Mouse (Mus musculus) adrenal gland, adult 8-10 months (tissue): ENCODE measurements around the gene Atcay. TPM values are rescaled to one million over a fixed set of nuclear protein-coding genes. Genes with fewer than 3 reads are reported as not detected.
"Not testable (repeated sequence)": the region's sequence is repeated elsewhere in the genome, so short reads cannot be mapped to it uniquely, and the experiment has no call there.

Experiments used
- DNase-seq: peaks from one replicate; pipeline ENCODE4 v3.0.0; 2022
- total RNA-seq, 4 experiments: library from RNA; stranded (reverse); gene quantifications; 2 replicates each; pipeline ENCODE4 v1.2.4; 2022

The Atcay gene
- total RNA-seq, 4 experiments from 2014 or later = 3.8 to 6.4 (median 4.4) TPM

DNA sequence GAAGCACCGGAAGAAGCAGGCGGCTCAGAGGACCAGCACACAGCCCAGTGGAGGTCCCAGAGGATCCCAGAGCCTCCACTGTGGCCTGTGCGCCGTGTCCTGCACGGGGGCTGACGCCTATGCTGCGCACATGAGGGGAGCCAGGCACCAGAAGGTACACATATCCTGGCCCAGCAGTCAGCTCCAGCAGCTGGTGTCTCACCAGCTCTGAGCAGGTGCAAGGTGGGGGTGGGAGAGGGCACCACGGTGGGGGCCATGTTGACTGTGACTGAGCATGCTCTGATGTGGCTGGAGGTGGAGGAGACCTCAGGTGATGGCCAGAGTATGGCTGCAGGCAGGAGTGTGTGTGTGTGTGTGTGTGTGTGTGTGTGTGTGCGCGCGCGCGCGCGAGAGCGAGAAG is 11.4 kb upstream of the Atcay start:
- DNase-seq = no peak

DNA sequence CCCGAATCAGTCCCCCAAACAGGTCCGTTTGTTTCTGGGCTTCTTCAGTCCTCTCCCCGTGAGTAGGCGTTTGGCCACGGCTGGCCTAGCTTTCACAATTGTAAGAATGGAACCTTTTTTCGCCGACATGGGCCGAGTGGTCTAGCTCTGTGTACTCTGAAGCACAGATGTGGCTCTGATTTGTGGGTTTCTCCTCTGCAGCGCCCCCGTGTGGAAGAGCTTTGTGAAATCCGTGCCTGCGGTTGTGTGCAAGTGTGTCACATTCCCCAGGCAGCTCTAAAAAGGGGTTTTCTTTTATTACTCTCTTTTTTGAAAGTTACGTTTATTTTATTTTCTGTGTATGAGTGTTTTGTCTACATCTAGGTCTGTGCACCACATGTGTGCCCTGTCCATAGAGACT is 10.2 kb upstream of the Atcay start:
- DNase-seq = peak; percentile 20

DNA sequence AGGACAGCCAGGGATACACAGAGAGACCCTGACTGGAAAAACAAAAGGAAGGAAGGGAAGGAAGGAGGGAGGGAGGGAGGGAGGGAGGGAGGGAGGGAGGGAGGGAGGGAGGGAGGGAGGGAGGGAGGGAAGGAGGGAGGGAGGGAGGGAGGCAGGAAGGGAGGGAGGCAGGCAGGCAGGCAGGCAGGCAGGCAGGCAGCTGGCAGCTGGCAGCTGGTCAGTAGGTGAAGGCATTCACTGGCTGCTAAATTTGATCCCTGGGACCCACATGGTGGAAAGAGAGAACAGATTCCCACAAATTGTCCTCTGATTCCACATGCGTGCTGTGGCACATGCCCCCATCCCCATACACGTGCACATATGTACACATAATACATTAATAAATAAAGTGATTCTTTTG is 8.0 kb upstream of the Atcay start:
- DNase-seq = no peak

DNA sequence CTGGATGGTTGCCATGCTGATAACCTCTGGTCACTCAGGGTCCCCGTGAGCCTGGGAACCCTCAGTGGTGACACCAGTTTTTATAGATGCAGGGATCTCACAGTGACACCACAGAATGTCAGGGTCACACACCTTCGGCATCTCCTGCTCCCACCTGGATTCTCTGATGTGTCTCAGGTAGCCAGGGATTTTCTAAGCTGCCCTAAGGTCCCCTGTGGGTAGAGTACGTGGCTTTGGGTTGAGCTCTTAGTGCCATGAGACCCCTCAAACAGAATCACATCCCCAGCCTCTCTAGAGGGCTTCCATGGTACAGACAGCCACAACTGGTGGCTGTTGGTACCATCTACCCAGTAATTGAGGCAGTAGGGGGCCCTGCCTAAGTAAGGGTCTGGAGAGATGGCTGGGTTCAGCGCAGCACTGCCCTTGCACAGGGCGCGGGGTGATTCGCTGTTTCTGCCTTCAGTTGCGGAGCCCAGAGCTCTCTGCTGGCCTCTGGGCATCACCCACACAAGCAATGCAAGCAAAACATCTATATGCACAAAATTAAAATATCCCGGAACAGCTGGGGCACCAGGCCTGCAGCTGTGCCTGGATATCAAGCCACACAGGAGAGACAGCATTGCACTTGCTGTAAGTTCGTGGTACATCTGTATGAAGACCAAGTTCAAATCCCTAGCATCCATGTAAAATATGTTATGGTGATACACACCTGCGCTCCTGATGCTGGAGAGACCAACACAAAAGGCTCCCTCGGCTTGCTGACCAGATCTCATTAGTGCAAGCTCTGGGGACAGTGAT is 6.0 kb upstream of the Atcay start:
- DNase-seq = no peak

DNA sequence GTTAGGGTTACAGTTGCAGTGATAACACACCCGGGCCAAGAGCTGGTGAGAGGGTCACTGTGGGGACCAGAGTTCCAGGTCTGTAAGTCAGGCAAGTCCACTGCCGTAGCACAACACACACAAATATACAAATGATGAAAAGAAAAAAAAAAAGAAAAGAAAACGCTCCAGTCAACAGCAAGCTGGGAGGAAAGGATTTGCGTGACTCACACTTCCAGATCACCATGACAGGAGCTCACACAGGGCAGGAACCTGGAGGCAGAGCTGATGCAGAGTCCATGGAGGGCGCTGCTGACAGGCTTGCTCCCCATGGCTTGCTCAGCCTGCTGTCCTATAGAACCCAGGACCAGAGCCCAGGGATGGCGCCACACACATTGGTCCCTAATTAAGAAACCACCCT is 3.6 kb upstream of the Atcay start:
- DNase-seq = no peak

DNA sequence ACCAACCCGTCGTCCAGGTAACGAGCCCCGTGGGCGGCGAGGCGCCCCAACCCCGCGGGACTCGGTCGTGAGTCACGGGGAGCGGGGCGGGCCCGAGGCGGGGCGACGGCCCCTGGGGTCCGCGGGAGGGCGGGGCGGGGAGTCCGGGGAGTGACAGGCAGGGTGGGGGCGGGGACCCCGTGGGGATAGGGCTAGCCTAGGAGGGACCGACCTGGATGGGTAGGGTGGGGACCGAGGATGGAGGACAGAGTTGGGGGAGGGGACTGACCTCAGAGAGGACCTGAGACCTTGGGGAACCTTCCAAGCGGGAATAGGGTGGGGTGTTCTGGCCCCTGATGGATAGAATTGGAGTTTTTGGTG is 2.6 kb upstream of the Atcay start:
- DNase-seq = no peak

DNA sequence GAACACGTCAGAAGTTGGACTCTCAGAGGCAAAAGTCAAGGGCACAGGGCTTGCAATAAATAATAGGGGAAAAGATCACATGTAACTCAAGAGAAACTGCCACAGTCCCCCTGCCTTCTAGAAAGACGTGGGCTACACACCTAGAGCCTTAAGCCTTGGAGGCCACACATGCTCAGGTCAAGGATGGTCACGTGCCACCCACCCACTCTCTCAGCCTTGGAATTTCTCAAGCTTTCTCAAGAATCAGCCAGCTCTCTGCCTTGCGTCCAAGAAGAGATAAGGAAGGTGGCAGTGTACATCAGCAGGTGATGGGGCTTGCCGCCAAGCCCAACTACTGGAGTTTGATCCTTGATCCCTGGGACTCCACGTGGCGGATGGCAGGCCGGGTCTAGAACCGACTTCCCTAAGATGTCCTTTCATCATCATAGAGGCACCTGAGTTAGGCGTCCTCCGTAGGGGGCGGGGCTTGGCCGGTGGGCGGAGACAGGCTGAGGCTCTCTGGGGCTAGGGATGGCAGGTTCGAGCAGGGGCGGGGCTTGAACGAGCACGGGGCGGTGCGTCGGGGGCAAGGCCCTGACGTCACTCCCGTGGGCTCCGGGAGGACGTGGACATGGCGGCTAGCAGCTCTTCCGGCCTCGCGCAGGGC is 2.1 kb upstream of the Atcay start, which contains the start of gene Zfr2:
TSS of gene Zfr2 (plus strand) at position 576 of the 646 bp plus-strand sequence.
- DNase-seq = peak; percentile 91

DNA sequence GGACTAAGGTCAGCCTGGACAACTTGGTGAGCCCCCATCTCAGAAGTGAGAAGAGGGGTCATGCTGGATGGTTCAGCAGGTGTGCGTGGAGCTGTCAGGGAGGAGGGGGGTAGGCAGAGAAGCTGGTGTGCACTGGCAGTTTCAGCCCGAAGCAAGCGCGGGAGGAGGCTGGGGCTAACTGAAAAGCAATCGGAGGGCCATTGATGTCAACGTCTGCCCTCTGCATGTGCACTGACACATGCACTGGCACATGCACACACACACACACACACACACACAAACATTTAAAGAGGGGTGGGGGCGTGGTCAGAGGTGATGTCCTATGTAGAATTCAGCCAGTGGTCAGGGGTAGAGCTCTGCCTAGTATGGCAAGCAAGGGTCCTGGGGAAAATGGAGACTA is 803 bp upstream of the Atcay start:
- DNase-seq = no peak

DNA sequence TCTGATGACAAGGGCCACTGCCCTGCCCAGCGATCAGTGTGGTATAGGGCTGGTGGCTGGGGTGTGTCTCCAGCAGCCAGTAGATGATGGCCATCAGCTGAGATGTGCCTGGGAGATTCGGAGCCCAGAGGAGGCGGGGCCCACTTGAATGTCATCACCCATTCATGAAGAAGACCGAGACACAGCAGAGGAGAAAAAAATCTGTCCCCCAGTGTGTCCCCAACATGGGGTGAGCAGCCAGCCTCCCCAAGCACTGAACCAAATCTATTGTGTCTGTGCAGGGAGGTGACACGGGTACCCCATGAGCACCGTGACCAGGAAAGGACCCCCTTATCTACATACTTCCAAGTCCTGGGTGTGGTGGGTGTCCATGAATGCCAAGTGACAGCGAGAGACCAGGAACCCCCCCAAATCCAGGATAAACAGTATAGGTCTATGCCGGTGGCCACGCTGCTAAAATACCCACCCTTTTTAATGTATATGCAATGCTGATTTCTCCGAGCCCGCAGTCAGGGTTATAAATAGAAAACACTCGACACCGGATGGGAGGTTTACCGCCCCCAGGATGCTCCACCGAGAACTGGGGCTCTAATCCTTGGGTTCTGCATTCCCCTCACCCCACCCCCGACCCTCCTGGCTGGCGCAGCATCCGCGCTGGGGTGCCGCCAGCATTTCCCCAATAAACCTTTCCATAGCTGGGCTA is 747 bp downstream of the Atcay start:
- no peak for DNase-seq

DNA sequence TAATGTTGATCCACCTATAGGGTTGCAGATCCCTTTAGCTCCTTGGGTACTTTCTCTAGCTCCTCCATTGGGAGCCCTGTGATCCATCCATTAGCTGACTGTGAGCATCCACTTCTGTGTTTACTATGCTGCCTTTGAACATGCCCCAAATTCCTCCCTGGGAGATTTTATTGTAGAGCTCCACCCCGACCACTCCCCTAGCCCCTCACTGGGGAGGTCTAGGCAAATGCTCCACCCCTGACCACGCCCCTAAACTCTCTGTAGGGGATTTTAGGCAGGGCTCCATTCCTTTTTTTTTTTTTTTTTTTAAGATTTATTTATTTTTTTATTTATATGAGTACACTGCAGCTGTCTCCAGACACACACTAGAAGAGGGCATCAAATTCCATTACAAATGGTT is 6.9 kb downstream of the Atcay start:
- not testable (repeated sequence) for DNase-seq

DNA sequence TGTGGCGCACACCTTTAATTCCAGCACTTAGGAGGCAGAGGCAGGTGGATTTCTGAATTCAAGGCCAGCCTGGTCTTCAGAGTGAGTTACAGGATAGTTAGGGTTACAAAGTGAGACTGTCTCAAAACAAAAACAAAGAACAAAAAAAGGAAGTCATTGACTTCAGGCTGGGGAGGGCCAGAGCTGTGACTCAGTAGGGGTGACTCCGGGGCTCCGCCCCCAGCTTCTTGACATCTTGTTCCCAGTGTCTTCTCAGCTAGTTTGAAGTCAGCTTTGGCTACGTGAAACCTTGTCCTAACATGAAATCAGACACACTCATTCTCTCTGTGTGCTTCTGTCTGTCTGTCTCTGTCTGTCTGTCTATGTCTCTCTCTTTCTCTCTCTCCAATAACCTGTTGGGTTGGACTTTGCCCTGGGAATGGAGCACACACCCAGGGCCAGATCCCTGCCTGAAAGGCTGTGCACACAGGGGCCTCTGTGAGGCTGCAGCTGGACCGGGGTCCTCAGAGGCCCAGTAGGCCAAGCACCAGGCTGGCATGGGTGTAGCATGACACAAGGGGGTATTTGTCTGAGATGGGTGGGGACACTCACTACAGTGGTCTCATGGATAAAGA is 9.1 kb downstream of the Atcay start:
- no peak for DNase-seq

DNA sequence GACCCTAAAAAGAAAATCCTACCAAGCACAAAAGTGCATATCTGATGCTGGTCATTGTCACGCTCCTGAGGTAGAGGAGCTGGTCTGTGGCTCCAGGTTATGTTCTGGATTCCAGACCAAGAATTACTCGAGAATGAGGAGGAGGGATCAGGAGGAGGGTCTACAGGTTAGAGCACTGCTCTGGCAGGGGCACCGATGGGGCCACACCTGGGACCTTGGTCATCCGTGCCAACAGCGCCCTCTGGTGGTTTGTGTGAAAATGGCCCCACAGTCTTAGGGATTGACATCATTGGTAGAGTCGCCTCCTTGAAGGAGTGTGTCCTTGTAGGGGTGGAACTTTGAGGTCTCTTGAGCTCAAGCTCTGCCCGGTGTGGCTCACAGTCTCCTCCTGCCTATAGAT is 12.7 kb downstream of the Atcay start:
- DNase-seq = no peak

DNA sequence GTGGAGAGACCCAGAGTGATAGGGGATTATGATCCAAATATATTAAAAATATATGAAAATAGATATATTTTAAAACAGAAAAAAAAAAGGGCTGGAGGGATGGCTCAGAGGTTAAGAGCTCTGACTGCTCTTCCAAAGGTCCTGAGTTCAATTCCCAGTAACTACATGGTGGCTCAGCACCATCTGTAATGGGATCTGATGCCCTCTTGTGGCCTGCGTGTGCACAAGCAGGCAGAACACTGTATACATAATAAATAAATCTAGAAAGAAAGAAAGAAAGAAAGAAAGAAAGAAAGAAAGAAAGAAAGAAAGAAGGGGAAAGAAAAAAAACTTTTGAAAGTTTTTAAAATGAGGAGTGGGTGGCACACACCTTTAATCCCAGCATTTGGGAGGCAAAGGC is 13.4 kb downstream of the Atcay start:
- DNase-seq = not testable (repeated sequence)

DNA sequence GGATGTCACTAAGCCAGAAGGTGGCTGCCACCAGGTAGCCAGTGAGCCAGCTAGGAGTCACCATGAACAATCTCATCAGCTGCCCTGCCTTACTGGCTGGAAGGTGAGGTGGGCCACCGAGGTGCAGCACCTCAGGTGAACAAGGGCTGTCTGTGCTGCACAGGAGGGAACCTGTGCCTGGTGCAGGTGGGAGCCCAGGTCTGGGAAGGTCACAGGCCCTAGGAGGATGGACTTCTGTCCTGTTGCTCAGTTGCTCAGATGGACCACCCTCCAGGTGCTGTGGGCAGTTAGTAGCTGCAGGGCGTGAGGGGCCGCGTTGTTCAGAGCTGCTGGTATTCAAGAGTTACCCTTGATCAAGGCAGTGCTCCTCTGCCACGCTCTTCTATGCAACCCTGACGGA is 13.8 kb downstream of the Atcay start:
- DNase-seq = no peak

DNA sequence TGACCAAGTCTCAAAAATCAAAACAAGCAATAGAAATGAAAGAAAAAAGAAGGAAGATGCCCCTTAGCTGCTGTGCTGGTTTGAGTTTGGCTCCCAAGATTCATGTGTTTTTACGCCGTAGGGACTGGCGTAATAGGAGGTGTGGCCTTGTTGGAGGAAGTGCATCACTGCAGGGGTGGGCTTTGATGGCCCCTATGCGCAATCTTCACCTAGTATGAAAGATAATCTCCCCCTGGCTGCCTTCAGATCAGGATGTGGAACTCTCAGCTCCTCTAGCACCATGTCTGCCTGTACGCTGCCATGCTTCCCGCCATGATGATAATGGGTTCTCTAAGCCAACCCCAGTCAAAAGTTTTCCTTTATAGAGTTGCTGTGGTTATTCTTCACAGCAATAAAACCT is 14.4 kb downstream of the Atcay start:
- no peak for DNase-seq

DNA sequence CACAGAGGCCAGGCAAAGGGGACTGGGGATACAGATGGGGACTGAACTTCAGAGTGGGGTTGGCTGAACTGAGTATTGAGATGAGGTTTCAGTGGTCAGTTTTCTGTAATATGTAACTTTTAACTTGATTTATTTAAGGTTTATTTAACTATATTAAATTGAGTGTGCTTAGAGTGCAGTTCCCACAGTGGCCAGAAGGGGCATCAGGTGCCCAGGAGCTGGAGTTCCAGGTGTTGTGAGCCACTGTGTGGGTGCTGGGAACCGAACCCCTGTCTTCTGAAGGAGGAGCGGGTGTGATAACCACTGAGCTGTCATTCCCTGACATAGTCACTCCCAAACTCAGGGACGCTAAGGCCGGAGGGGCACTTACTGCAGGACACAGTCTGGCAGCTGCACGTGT is 20.5 kb downstream of the Atcay start:
- no peak for DNase-seq

DNA sequence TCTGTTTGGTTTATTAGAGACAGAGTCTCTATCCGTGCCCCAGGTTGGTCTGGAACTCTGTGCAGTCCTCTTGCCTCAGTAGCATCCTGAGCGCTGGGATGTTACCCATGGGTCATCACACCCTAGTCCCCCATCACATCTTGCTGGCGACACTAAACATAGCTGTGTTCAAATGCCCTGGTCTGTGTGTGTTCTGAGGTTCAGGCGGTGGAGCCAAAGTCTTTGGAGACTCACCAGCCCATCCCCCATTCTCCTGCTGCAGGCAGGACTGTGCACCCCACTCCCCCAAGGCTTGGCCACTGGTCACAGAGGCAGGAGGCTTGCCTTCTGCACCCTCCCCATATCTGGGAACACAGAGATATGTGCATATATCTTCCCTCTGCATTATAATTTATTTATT is 26.5 kb downstream of the Atcay start:
- no peak for DNase-seq

DNA sequence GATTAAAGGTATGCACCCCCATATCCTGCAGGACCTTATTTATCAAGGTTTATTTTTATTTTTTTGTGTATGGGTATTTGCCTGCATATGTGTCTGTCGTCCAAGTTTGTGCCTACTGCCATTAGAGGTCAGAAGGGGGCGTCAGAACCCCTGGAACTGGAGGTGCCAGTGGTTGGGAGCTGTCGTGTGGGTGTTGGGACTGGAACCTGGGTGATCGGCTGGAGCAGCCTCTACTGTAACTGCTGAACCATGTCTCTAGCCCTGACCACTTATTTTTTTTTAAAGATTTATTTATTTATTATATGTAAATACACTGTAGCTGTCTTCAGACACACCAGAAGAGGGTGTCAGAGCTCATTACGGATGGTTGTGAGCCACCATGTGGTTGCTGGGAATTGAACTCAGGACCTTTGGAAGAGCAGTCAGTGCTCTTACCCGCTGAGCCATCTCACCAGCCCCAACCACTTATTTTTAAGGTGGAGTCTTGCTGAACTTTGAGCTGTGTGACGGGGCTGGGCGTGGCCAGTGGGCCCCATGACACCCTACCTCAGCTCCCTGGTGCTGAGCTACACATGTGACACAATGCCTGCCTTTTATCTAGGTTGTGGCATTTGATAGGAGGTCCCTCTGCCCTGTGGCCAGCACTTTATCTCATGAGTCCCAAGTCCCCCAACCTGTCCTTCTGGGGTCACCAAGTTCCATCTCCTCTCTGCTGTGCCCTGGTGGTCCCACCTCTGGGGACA is 27.5 kb downstream of the Atcay start:
- DNase-seq = no peak

DNA sequence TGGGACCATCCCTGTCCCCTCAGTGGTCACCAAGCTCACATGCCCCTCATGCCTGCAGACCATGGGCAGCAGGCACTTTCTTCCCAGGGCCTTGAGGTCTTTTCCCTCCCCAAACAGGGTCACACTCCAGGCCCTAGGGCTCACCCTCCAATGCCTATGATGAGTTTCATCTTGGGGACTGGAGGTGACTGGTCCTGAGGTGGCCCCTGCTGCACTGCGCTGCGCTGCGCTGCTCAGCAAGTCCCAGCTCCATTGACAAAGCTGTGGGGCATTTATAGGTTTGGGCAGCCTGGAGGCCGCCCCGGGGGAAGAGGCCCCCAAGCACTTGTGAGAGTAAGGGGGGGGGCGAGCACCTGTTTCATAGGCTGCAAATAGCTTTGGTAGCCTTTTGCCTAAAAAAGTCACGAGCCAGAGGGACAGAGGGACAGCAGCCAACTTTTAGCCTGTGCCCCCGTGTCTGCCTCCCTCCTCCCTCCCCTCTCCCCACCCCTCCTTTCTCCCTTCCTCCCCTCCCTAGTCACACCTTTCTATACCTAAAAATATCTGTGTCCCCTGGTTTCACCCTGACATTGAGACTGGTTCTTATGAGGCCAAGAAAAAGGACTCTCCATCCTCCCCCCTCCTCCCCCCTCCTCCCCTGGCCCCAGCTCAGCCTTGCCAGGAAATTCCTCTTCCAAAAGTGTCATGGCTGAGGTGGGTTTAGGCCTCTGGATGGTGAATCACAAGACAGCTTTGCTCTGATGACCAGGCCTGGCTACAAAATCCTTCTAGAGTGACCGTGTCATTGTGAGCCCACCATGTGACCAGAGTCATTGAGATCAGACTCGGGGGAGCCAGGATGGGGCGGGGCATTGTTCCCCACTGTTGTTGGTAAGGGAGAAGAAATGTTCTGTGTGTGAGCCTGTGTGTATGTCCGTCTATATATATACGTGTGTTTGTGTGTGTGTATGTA is 28.6 kb downstream of the Atcay start, which contains the start of gene Nmrk2:
TSS of gene Nmrk2 (minus strand) at position 245 of the 952 bp plus-strand sequence.
- no peak for DNase-seq

DNA sequence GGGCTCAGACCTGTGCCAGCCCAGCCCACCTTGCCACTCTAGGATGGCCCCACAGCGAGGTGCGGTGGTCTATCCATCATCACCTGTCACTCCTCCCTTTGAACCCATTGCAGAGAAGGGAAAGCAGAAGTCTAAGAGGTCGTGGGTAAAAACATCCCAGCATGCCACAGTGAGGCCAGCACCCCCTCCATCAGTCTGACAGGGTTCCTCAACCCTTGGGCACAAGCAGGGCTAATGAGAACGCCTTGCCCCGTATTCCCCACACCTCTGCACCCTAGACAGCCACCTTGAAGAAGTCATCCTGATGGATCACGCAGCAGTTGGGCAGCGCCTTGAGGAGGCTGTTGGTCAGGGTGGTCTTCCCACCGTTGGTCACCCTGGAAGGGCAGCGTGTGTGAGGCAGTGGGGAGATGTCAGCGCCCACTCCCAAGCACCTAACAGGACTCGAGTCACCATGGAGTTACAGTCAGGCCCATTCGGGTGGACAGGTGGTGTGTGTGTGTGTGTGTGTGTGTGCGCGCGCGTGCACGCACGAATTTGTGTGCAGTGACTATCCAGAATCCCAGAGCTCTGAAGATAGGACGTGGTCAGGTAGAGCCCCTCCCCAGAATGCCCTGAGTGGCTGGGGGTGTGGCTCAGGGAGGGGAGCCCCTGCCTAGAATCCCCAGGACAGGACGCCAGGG is 29.9 kb downstream of the Atcay start:
- DNase-seq = no peak

DNA sequence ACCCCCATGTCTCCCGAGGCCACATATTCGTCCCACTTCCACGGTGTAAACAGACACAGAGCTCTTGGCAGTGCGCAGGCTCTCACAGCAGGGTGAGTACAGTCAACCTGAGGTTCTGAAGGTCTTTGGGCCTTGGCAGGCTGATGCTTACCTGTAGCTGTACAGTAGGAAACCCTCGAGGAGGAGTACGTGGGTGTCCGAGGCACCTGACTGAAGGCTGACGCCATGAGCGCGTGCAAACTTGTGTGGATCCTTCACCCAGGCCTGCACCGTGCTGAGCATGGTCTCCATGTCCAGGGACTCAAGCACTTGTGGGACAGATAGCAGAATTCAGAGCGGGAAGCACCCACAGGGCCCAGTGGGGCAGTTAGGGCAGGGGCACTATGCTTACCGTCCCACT is 30.5 kb downstream of the Atcay start:
- DNase-seq = no peak
